Mouse (Mus musculus) heart, embryonic 11.5 days (tissue): Measurements from ENCODE around the gene Adpgk. TPM values are rescaled to one million over a fixed set of nuclear protein-coding genes. Genes with fewer than 3 reads are reported as not detected.

Experiments
- ATAC-seq: fragments of 200-750 bp; cut with Nextera tagmentation; replicated peaks from 2 replicates; pipeline ENCODE4 v1.8.0; 2017; ENCODE audit warnings: moderate library complexity; ENCODE audit not compliant: insufficient number of reproducible peaks, low FRiP score, low TSS enrichment
- H3K27ac ChIP-seq: fragments of 300-500 bp; sonication (generic); 2 replicates; pipeline ENCODE4 v1.5.1; 2014; ENCODE audit warnings: mild to moderate bottlenecking, low read depth, low read length
- H3K27me3 ChIP-seq: fragments of 300-500 bp; sonication (generic); 2 replicates; pipeline ENCODE4 v1.6.1; 2014; ENCODE audit warnings: mild to moderate bottlenecking, low read length, mixed read lengths; ENCODE audit not compliant: control insufficient read depth, insufficient read depth
- H3K36me3 ChIP-seq: fragments of 300-500 bp; sonication (generic); 2 replicates; pipeline ENCODE4 v1.6.1; 2014; ENCODE audit warnings: mild to moderate bottlenecking, low read length, moderate library complexity, mixed read lengths; ENCODE audit not compliant: control insufficient read depth, insufficient read depth
- H3K4me1 ChIP-seq: fragments of 300-500 bp; sonication (generic); 2 replicates; pipeline ENCODE4 v1.6.1; 2014; ENCODE audit warnings: low read length; ENCODE audit not compliant: control insufficient read depth, insufficient read depth
- H3K4me2 ChIP-seq: fragments of 300-500 bp; sonication (generic); 2 replicates; pipeline ENCODE4 v1.6.1; 2014; ENCODE audit warnings: mild to moderate bottlenecking, moderate library complexity
- H3K4me3 ChIP-seq: fragments of 300-500 bp; sonication (generic); 2 replicates; pipeline ENCODE4 v1.5.1; 2014; ENCODE audit warnings: low read depth, low read length
- H3K9ac ChIP-seq: fragments of 300-500 bp; sonication (generic); 2 replicates; pipeline ENCODE4 v1.6.1; 2014; ENCODE audit warnings: mild to moderate bottlenecking, low read depth, low read length, moderate library complexity
- H3K9me3 ChIP-seq: fragments of 300-500 bp; sonication (generic); replicated peaks from 2 replicates; pipeline ENCODE4 v1.6.1; 2016; ENCODE audit warnings: low read length; ENCODE audit not compliant: control insufficient read depth
- WGBS: fragments of 180-500 bp; shearing (Covaris S2); extraction: QIAGEN DNeasy Blood & Tissue Kit; methylation state at CpG from one replicate; pipeline ENCODE4 v1.1.7; 2014; ENCODE audit not compliant: insufficient replicate concordance; 5-methylcytosine and 5-hydroxymethylcytosine counted together
- polyA plus RNA-seq: library from polyadenylated mRNA; unstranded; fragments of >200 nt; fragmentation: Nextera tagmentation; extraction: Ambion mirVana; gene quantifications from 2 replicates; pipeline ENCODE4 v1.2.1, GENCODE M21; 2014

The Adpgk gene
- polyA plus RNA-seq, 1 experiment from 2014 or later: 29.5 TPM

DNA sequence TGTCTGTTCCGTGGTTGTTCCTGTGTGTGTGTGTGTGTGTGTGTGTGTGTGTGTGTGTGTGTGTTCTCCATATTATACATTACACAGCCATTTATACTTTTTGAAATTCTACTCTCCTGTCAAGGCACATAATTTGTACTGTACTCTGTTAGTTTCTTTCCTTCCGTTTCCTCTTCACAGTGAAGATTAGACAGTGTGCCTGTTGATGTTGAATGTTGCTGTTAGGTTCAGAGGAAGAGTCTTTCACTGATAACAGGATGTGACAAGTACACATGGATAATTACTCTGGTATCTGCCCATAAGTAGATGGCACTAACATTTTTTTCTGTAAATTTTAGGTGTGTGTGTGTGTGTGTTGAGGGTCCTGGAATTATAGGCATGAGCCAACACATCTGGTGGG lies 5.1 kb downstream of the Adpgk start:
- no peak overlapping the region for H3K4me3 ChIP-seq

GRCm38 (mm10) chr9:59307890-59308289 lies 16.5 kb downstream of the Adpgk start:
- H3K36me3 ChIP-seq: peaks cover 14% of the 10 kb centered on the region
- H3K4me3 ChIP-seq: no peak overlapping the region
- H3K9ac ChIP-seq: no peak overlapping the region
- no peak overlapping the region for H3K4me2 ChIP-seq
- no peaks in the 10 kb centered on the region for H3K27me3 ChIP-seq
- ATAC-seq: no peak
- no peaks in the 10 kb centered on the region for H3K4me1 ChIP-seq
- WGBS: 73% methylated on average over 2 of the region's 2 CpGs
- H3K27ac ChIP-seq: no peak overlapping the region
- H3K9me3 ChIP-seq: no peaks in the 10 kb centered on the region

More for the DNA sequence above, 5.1 kb downstream of the Adpgk start:
- Histone ChIP-seq H3K9ac (no peak overlapping the region), H3K27ac (no peak overlapping the region), H3K4me1 (peaks cover 11% of the 10 kb centered on the region), H3K36me3 (peaks cover 4% of the 10 kb centered on the region; the same call in 1 of the 2 replicates), H3K27me3 (no peaks in the 10 kb centered on the region), H3K9me3 (no peaks in the 10 kb centered on the region), H3K4me2 (no peak overlapping the region)
- ATAC-seq: no peak
- WGBS: 74% methylated on average over 2 of the region's 2 CpGs

GRCm38 (mm10) chr9:59310582-59311283 lies 19.4 kb downstream of the Adpgk start:
- 92% methylated on average over 8 of the region's 8 CpGs for WGBS
- Histone ChIP-seq H3K27me3 (no peaks in the 10 kb centered on the region), H3K9me3 (no peaks in the 10 kb centered on the region), H3K9ac (no peak overlapping the region), H3K4me2 (no peak overlapping the region), H3K27ac (no peak overlapping the region), H3K36me3 (peaks cover 17% of the 10 kb centered on the region), H3K4me1 (no peaks in the 10 kb centered on the region), H3K4me3 (no peak overlapping the region)
- ATAC-seq: no peak

- Histone ChIP-seq H3K9me3 (no peaks in the 10 kb centered on the region), H3K36me3 (peaks cover 14% of the 10 kb centered on the region), H3K4me2 (no peak overlapping the region), H3K9ac (no peak overlapping the region), H3K4me1 (no peaks in the 10 kb centered on the region), H3K27ac (no peak overlapping the region), H3K27me3 (no peaks in the 10 kb centered on the region), H3K4me3 (no peak overlapping the region)
- 82% methylated on average over 3 of the region's 3 CpGs for WGBS
- no peak for ATAC-seq
Measured at GRCm38 (mm10) chr9:59311284-59311670, 19.9 kb downstream of the Adpgk start.

GRCm38 (mm10) chr9:59316206-59316605 lies 24.8 kb downstream of the Adpgk start:
- WGBS: 95% methylated on average over 3 of the region's 3 CpGs
- no peak overlapping the region for H3K4me3 ChIP-seq
- no peaks in the 10 kb centered on the region for H3K9me3 ChIP-seq
- no peaks in the 10 kb centered on the region for H3K4me1 ChIP-seq
- peaks cover 14% of the 10 kb centered on the region for H3K36me3 ChIP-seq
- no peak overlapping the region for H3K4me2 ChIP-seq
- no peak for ATAC-seq
- no peak overlapping the region for H3K27ac ChIP-seq
- H3K9ac ChIP-seq: no peak overlapping the region
- no peaks in the 10 kb centered on the region for H3K27me3 ChIP-seq

GRCm38 (mm10) chr9:59324351-59324750 lies 33.0 kb downstream of the Adpgk start:
- Histone ChIP-seq H3K27me3 (no peaks in the 10 kb centered on the region), H3K9ac (no peak overlapping the region), H3K36me3 (peaks cover 12% of the 10 kb centered on the region), H3K4me1 (0 out of 2 replicates have a peak, but pooled peaks cover 2% of the 10 kb centered on the region), H3K27ac (no peak overlapping the region), H3K9me3 (no peaks in the 10 kb centered on the region), H3K4me3 (no peak overlapping the region), H3K4me2 (no peak overlapping the region)
- ATAC-seq: no peak

- H3K27ac ChIP-seq: no peak overlapping the region
- ATAC-seq: no peak
- no peak overlapping the region for H3K9ac ChIP-seq
- H3K4me2 ChIP-seq: no peak overlapping the region
- WGBS: 88% methylated on average over 5 of the region's 5 CpGs
- no peaks in the 10 kb centered on the region for H3K9me3 ChIP-seq
- no peaks in the 10 kb centered on the region for H3K27me3 ChIP-seq
- peaks cover 6% of the 10 kb centered on the region for H3K36me3 ChIP-seq
- no peak overlapping the region for H3K4me3 ChIP-seq
- H3K4me1 ChIP-seq: no peaks in the 10 kb centered on the region
Measured at GRCm38 (mm10) chr9:59330055-59330454, 38.7 kb downstream of the Adpgk start.

DNA sequence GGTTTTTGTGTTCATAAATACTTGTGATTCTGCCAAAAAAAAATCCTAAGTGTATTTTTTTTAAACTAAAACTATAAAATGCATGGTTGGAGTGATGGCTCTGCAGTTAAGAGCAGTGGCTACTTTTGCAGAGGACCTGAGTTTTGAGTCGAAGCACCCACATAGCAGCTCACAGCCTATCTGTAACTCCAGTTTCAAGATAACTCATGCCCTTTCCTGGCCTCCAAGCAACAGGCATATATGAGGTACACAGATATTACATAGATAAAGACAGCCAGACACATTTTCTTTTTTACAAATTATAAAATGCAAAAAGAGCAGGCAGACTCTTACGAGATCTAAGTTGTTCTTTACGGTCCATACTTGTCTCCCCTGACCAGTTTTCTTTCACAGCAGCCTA lies 45.2 kb downstream of the Adpgk start:
- 87% methylated on average over 3 of the region's 3 CpGs for WGBS
- Histone ChIP-seq H3K27me3 (no peaks in the 10 kb centered on the region), H3K27ac (no peak overlapping the region), H3K4me3 (no peak overlapping the region), H3K36me3 (peaks cover under 1% of the 10 kb centered on the region; the same call in 1 of the 2 replicates), H3K4me2 (no peak overlapping the region), H3K9ac (no peak overlapping the region), H3K9me3 (no peaks in the 10 kb centered on the region), H3K4me1 (no peaks in the 10 kb centered on the region)
- no peak for ATAC-seq

GRCm38 (mm10) chr9:59337889-59338288 lies 46.5 kb downstream of the Adpgk start:
- no peaks in the 10 kb centered on the region for H3K4me1 ChIP-seq
- no peak overlapping the region for H3K4me3 ChIP-seq
- ATAC-seq: no peak
- no peaks in the 10 kb centered on the region for H3K9me3 ChIP-seq
- 93% methylated on average over 5 of the region's 5 CpGs for WGBS
- H3K9ac ChIP-seq: no peak overlapping the region
- peaks cover 3% of the 10 kb centered on the region; the same call in 1 of the 2 replicates for H3K36me3 ChIP-seq
- H3K27me3 ChIP-seq: no peaks in the 10 kb centered on the region
- no peak overlapping the region for H3K4me2 ChIP-seq
- no peak overlapping the region for H3K27ac ChIP-seq
